Mouse (Mus musculus): ENCODE data around the gene Epha6. TPM values are rescaled to one million over a fixed set of nuclear protein-coding genes. Genes with fewer than 3 reads are reported as not detected.

Gene Epha6
- polyA plus RNA-seq, 1 experiment from 2014 or later: 0.33 TPM

- H3K9ac ChIP-seq (ENCODE audit: low read length): no peak overlapping the region
- DNase-seq (ENCODE audit: low spot score) (no peak), ATAC-seq (ENCODE audit: insufficient number of reproducible peaks, low FRiP score, low TSS enrichment, low read depth) (no peak)
- H3K4me2 ChIP-seq (ENCODE audit: low read depth, severe bottlenecking): no peak overlapping the region
- H3K4me3 ChIP-seq (ENCODE audit: low read depth, low read length): no peak overlapping the region
- 74% methylated on average over 4 of the region's 4 CpGs for WGBS
- no peaks in the 10 kb centered on the region for H3K9me3 ChIP-seq (ENCODE audit: control insufficient read depth, low read length)
- H3K4me1 ChIP-seq (ENCODE audit: control insufficient read depth, insufficient read depth, low read length): no peaks in the 10 kb centered on the region
- H3K27ac ChIP-seq (replicated peaks; ENCODE audit: low read depth, low read length): no peak overlapping the region
- no peaks in the 10 kb centered on the region for H3K36me3 ChIP-seq (ENCODE audit: control insufficient read depth, insufficient read depth, low read length)
- H3K27me3 ChIP-seq (ENCODE audit: control insufficient read depth, insufficient read depth, low read length): no peaks in the 10 kb centered on the region
Measured at GRCm38 (mm10) chr16:60257044-60257443, 348.3 kb downstream of the Epha6 start.

- Histone ChIP-seq H3K27ac (replicated peaks; ENCODE audit: low read depth, low read length) (no peak overlapping the region), H3K9ac (ENCODE audit: low read length) (no peak overlapping the region), H3K9me3 (ENCODE audit: control insufficient read depth, low read length) (no peaks in the 10 kb centered on the region), H3K36me3 (ENCODE audit: control insufficient read depth, insufficient read depth, low read length) (no peaks in the 10 kb centered on the region), H3K4me2 (ENCODE audit: low read depth, severe bottlenecking) (no peak overlapping the region), H3K27me3 (ENCODE audit: control insufficient read depth, insufficient read depth, low read length) (no peaks in the 10 kb centered on the region), H3K4me1 (ENCODE audit: control insufficient read depth, insufficient read depth, low read length) (no peaks in the 10 kb centered on the region), H3K4me3 (ENCODE audit: low read depth, low read length) (no peak overlapping the region)
- WGBS: 77% methylated on average over 2 of the region's 2 CpGs
- DNase-seq (ENCODE audit: low spot score): no peak
- no peak for ATAC-seq (ENCODE audit: insufficient number of reproducible peaks, low FRiP score, low TSS enrichment, low read depth)
Measured at GRCm38 (mm10) chr16:60239356-60240190, 365.8 kb downstream of the Epha6 start.

DNA sequence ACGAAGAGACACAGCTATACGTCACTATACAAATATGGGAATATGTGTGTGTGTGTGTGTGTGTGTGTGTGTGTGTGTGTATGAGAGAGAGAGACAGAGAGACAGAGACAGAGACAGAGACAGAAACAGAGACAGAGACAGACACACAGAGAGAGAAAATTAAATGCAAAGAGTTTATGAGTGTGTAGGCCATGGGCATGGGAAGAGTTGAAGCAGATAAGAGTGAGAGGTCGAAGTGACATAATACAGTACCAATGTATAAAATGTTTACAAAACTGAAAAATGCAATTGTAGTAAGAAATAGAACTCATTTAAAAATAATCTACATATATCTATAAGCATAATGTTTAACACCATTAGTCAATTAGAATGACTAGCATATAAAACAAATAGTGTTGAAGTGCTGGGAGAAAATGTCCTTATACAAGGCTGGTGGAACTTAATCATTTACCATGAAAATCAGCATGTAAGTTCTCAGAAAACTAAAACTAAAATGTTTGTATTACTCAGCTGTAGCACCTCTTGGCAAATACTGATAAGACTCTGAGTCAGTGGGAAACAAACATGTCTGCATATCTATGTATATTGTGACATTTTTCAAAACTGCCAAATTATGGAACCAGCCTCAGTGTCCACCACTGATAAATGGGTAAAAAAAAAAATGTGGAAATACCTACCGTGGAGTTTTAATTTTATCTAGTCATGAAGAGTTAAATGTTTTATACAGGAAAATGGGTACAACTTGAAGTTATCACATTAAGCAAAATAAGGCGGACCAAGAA lies 371.2 kb downstream of the Epha6 start:
- Histone ChIP-seq H3K9ac (ENCODE audit: low read length) (no peak overlapping the region), H3K27ac (replicated peaks; ENCODE audit: low read depth, low read length) (no peak overlapping the region), H3K27me3 (ENCODE audit: control insufficient read depth, insufficient read depth, low read length) (no peaks in the 10 kb centered on the region), H3K4me2 (ENCODE audit: low read depth, severe bottlenecking) (no peak overlapping the region), H3K4me1 (ENCODE audit: control insufficient read depth, insufficient read depth, low read length) (no peaks in the 10 kb centered on the region), H3K4me3 (ENCODE audit: low read depth, low read length) (no peak overlapping the region), H3K36me3 (ENCODE audit: control insufficient read depth, insufficient read depth, low read length) (no peaks in the 10 kb centered on the region), H3K9me3 (ENCODE audit: control insufficient read depth, low read length) (no peaks in the 10 kb centered on the region)
- ATAC-seq (ENCODE audit: insufficient number of reproducible peaks, low FRiP score, low TSS enrichment, low read depth) (no peak), DNase-seq (ENCODE audit: low spot score) (no peak)
- 95% methylated on average over 5 of the region's 5 CpGs for WGBS

GRCm38 (mm10) chr16:60232982-60233381 lies 372.3 kb downstream of the Epha6 start:
- no peak for DNase-seq (ENCODE audit: low spot score)
- no peak for ATAC-seq (ENCODE audit: insufficient number of reproducible peaks, low FRiP score, low TSS enrichment, low read depth)
- H3K9ac ChIP-seq (ENCODE audit: low read length): no peak overlapping the region
- H3K36me3 ChIP-seq (ENCODE audit: control insufficient read depth, insufficient read depth, low read length): no peaks in the 10 kb centered on the region
- no peak overlapping the region for H3K4me3 ChIP-seq (ENCODE audit: low read depth, low read length)
- H3K4me2 ChIP-seq (ENCODE audit: low read depth, severe bottlenecking): no peak overlapping the region
- no peaks in the 10 kb centered on the region for H3K9me3 ChIP-seq (ENCODE audit: control insufficient read depth, low read length)
- no peaks in the 10 kb centered on the region for H3K27me3 ChIP-seq (ENCODE audit: control insufficient read depth, insufficient read depth, low read length)
- H3K4me1 ChIP-seq (ENCODE audit: control insufficient read depth, insufficient read depth, low read length): no peaks in the 10 kb centered on the region
- 95% methylated on average over 2 of the region's 2 CpGs for WGBS
- H3K27ac ChIP-seq (replicated peaks; ENCODE audit: low read depth, low read length): no peak overlapping the region

DNA sequence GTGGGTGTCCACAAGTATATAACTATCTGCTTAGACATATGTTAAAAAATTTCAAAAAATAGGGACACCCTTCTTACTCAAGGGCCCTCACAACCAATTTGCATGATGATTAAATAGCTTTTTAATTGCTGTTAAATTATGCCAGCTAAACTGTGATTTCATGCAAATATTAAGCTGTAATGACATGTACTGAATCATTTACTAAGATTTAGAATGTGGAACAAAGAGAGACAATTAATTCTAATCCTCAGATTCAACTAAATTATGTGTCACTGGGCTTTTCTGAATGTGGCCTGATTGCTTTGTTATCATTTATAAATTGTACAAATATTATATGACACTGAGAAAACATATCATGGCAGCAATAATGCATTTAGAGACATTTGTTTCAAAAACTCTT lies 396.2 kb downstream of the Epha6 start:
- no peak overlapping the region for H3K4me2 ChIP-seq (ENCODE audit: low read depth, severe bottlenecking)

GRCm38 (mm10) chr16:60175580-60175979 lies 429.8 kb downstream of the Epha6 start:
- no peak for ATAC-seq (ENCODE audit: insufficient number of reproducible peaks, low FRiP score, low TSS enrichment, low read depth)

More for the DNA sequence above, 396.2 kb downstream of the Epha6 start:
- Histone ChIP-seq H3K9me3 (ENCODE audit: control insufficient read depth, low read length) (no peaks in the 10 kb centered on the region), H3K4me3 (ENCODE audit: low read depth, low read length) (no peak overlapping the region), H3K27ac (replicated peaks; ENCODE audit: low read depth, low read length) (no peak overlapping the region), H3K27me3 (ENCODE audit: control insufficient read depth, insufficient read depth, low read length) (no peaks in the 10 kb centered on the region), H3K9ac (ENCODE audit: low read length) (no peak overlapping the region), H3K4me1 (ENCODE audit: control insufficient read depth, insufficient read depth, low read length) (no peaks in the 10 kb centered on the region), H3K36me3 (ENCODE audit: control insufficient read depth, insufficient read depth, low read length) (no peaks in the 10 kb centered on the region)
- DNase-seq (ENCODE audit: low spot score): no peak
- ATAC-seq (ENCODE audit: insufficient number of reproducible peaks, low FRiP score, low TSS enrichment, low read depth): no peak

DNA sequence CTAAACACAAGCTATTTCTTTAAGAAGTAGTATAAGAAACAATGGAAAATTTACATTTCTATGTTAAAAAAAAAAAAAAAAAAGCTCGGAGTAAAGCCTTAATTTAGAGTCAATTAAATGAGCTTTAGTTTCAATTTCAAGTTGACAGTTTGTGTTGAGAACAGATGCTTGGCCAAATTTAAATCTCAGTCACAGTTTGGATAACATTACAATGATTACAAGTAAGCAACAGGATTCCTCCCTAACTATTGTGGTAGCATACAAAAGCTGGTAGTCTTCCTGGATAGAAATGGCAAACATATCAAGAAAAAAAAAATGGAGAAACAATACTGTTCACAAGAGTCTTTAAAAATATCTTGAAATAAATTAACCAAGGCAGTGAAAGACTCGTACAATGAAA lies 452.9 kb downstream of the Epha6 start:
- H3K4me3 ChIP-seq (ENCODE audit: low read depth, low read length): no peak overlapping the region
- H3K4me1 ChIP-seq (ENCODE audit: control insufficient read depth, insufficient read depth, low read length): no peaks in the 10 kb centered on the region
- ATAC-seq (ENCODE audit: insufficient number of reproducible peaks, low FRiP score, low TSS enrichment, low read depth) (no peak), DNase-seq (ENCODE audit: low spot score) (no peak)
- H3K9me3 ChIP-seq (ENCODE audit: control insufficient read depth, low read length): no peaks in the 10 kb centered on the region
- H3K27ac ChIP-seq (replicated peaks; ENCODE audit: low read depth, low read length): no peak overlapping the region
- no peaks in the 10 kb centered on the region for H3K36me3 ChIP-seq (ENCODE audit: control insufficient read depth, insufficient read depth, low read length)
- no peak overlapping the region for H3K4me2 ChIP-seq (ENCODE audit: low read depth, severe bottlenecking)
- H3K9ac ChIP-seq (ENCODE audit: low read length): no peak overlapping the region
- 78% methylated on average over 2 of the region's 2 CpGs for WGBS
- no peaks in the 10 kb centered on the region for H3K27me3 ChIP-seq (ENCODE audit: control insufficient read depth, insufficient read depth, low read length)

More at GRCm38 (mm10) chr16:60175580-60175979, 429.8 kb downstream of the Epha6 start:
- H3K9me3 ChIP-seq (ENCODE audit: control insufficient read depth, low read length): no peaks in the 10 kb centered on the region
- H3K27ac ChIP-seq (replicated peaks; ENCODE audit: low read depth, low read length): no peak overlapping the region
- no peak overlapping the region for H3K9ac ChIP-seq (ENCODE audit: low read length)
- H3K4me3 ChIP-seq (ENCODE audit: low read depth, low read length): no peak overlapping the region
- H3K27me3 ChIP-seq (ENCODE audit: control insufficient read depth, insufficient read depth, low read length): no peaks in the 10 kb centered on the region
- WGBS: 13% methylated on average over 3 of the region's 3 CpGs
- no peaks in the 10 kb centered on the region for H3K4me1 ChIP-seq (ENCODE audit: control insufficient read depth, insufficient read depth, low read length)
- no peaks in the 10 kb centered on the region for H3K36me3 ChIP-seq (ENCODE audit: control insufficient read depth, insufficient read depth, low read length)
- no peak overlapping the region for H3K4me2 ChIP-seq (ENCODE audit: low read depth, severe bottlenecking)
- DNase-seq (ENCODE audit: low spot score): no peak

DNA sequence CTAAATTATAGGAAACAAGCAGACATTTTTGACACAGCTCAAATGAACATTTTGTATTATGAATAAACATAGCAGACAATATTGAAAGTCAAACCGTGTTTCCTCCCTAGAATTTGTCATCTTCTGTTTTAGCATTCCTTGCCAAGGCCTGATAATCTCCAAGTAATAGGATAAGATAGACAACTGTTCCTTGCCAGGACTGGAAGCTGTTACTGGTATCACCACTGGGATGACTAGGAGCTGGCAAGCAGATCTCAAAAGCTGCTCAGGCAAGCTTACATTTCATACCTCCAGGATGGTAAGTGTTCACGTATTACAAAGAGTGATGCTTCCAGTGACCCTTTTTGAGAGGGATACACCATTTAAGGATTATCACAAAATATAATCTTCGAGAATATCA lies 461.0 kb downstream of the Epha6 start:
- no peak overlapping the region for H3K9ac ChIP-seq (ENCODE audit: low read length)
- ATAC-seq (ENCODE audit: insufficient number of reproducible peaks, low FRiP score, low TSS enrichment, low read depth) (no peak), DNase-seq (ENCODE audit: low spot score) (no peak)
- WGBS: 78% methylated on average over 3 of the region's 3 CpGs
- H3K27me3 ChIP-seq (ENCODE audit: control insufficient read depth, insufficient read depth, low read length): no peaks in the 10 kb centered on the region
- H3K4me3 ChIP-seq (ENCODE audit: low read depth, low read length): no peak overlapping the region
- no peak overlapping the region for H3K4me2 ChIP-seq (ENCODE audit: low read depth, severe bottlenecking)
- H3K4me1 ChIP-seq (ENCODE audit: control insufficient read depth, insufficient read depth, low read length): no peaks in the 10 kb centered on the region
- H3K9me3 ChIP-seq (ENCODE audit: control insufficient read depth, low read length): no peaks in the 10 kb centered on the region
- no peak overlapping the region for H3K27ac ChIP-seq (replicated peaks; ENCODE audit: low read depth, low read length)
- no peaks in the 10 kb centered on the region for H3K36me3 ChIP-seq (ENCODE audit: control insufficient read depth, insufficient read depth, low read length)

Data from limb, embryonic 11.5 days (tissue).